Mouse (Mus musculus) heart, embryonic 11.5 days (tissue): ENCODE data around the gene Tead1. TPM values are rescaled to one million over a fixed set of nuclear protein-coding genes. Genes with fewer than 3 reads are reported as not detected.

Experiments
- ATAC-seq: fragments of 200-750 bp; cut with Nextera tagmentation; replicated peaks from 2 replicates; pipeline ENCODE4 v1.8.0; 2017; ENCODE audit warnings: moderate library complexity; ENCODE audit not compliant: insufficient number of reproducible peaks, low FRiP score, low TSS enrichment
- H3K27ac ChIP-seq: fragments of 300-500 bp; sonication (generic); 2 replicates; pipeline ENCODE4 v1.5.1; 2014; ENCODE audit warnings: mild to moderate bottlenecking, low read depth, low read length
- H3K27me3 ChIP-seq: fragments of 300-500 bp; sonication (generic); 2 replicates; pipeline ENCODE4 v1.6.1; 2014; ENCODE audit warnings: mild to moderate bottlenecking, low read length, mixed read lengths; ENCODE audit not compliant: control insufficient read depth, insufficient read depth
- H3K36me3 ChIP-seq: fragments of 300-500 bp; sonication (generic); 2 replicates; pipeline ENCODE4 v1.6.1; 2014; ENCODE audit warnings: mild to moderate bottlenecking, low read length, moderate library complexity, mixed read lengths; ENCODE audit not compliant: control insufficient read depth, insufficient read depth
- H3K4me1 ChIP-seq: fragments of 300-500 bp; sonication (generic); 2 replicates; pipeline ENCODE4 v1.6.1; 2014; ENCODE audit warnings: low read length; ENCODE audit not compliant: control insufficient read depth, insufficient read depth
- H3K4me2 ChIP-seq: fragments of 300-500 bp; sonication (generic); 2 replicates; pipeline ENCODE4 v1.6.1; 2014; ENCODE audit warnings: mild to moderate bottlenecking, moderate library complexity
- H3K4me3 ChIP-seq: fragments of 300-500 bp; sonication (generic); 2 replicates; pipeline ENCODE4 v1.5.1; 2014; ENCODE audit warnings: low read depth, low read length
- H3K9ac ChIP-seq: fragments of 300-500 bp; sonication (generic); 2 replicates; pipeline ENCODE4 v1.6.1; 2014; ENCODE audit warnings: mild to moderate bottlenecking, low read depth, low read length, moderate library complexity
- H3K9me3 ChIP-seq: fragments of 300-500 bp; sonication (generic); replicated peaks from 2 replicates; pipeline ENCODE4 v1.6.1; 2016; ENCODE audit warnings: low read length; ENCODE audit not compliant: control insufficient read depth
- WGBS: fragments of 180-500 bp; shearing (Covaris S2); extraction: QIAGEN DNeasy Blood & Tissue Kit; methylation state at CpG from one replicate; pipeline ENCODE4 v1.1.7; 2014; ENCODE audit not compliant: insufficient replicate concordance; 5-methylcytosine and 5-hydroxymethylcytosine counted together
- polyA plus RNA-seq: library from polyadenylated mRNA; unstranded; fragments of >200 nt; fragmentation: Nextera tagmentation; extraction: Ambion mirVana; gene quantifications from 2 replicates; pipeline ENCODE4 v1.2.1, GENCODE M21; 2014

Gene Tead1
- polyA plus RNA-seq, 1 experiment from 2014 or later, result 35.5 TPM

DNA sequence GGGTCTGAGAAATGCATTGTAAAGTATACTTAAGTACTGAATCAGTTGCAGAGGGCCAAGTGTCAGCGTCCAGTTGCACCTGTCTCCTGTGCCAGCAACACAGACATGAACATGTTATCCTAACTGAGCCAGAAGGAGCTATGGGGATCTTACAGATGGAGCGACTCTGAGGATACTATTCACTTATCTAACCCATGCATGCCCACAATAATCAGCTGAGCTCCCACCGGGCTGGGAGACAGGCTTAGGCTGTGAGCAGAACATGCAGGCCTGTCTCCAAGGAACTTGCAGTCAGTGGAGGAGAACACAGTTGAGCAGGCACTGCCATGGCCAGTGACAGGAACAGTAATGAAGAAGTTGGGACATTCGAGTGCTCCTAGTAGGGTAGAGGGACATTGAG, 42.7 kb downstream of the Tead1 start:
- 0 out of 2 replicates have a peak overlapping the region, but pooled peaks have one; percentile 16 for H3K9ac ChIP-seq
- peaks cover 84% of the 10 kb centered on the region for H3K4me1 ChIP-seq

DNA sequence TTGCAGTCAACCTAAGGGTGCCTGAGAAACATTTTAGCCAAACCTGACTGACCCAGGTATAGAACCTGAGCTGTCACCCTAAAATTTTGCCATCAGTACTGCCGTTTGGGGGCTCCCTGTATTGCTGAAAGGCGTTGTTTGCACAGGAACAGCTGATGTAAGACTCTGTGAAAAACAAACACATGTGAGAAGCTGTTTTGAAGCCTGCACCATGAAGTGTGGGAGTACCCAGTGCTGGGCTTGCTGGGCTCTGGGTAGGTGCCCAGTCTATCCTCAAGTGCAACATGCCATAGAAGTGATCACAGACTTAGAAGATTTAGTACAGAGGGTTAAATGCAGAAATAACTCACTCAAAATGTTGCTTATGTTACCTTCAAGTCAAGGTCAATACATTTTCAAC, 49.3 kb downstream of the Tead1 start:
- 0 out of 2 replicates have a peak overlapping the region, but pooled peaks have one; percentile 3 for H3K9ac ChIP-seq
- H3K27ac ChIP-seq, result no peak overlapping the region
- no peak overlapping the region for H3K4me2 ChIP-seq
- ATAC-seq, result no peak
- H3K4me1 ChIP-seq, result peaks cover 67% of the 10 kb centered on the region
- no peaks in the 10 kb centered on the region for H3K27me3 ChIP-seq
- WGBS, result 64% methylated on average over 2 of the region's 2 CpGs
- H3K36me3 ChIP-seq, result no peaks in the 10 kb centered on the region
- H3K4me3 ChIP-seq, result no peak overlapping the region
- H3K9me3 ChIP-seq, result no peaks in the 10 kb centered on the region

More for the DNA sequence above, 42.7 kb downstream of the Tead1 start:
- ATAC-seq, result no peak
- WGBS, result 52% methylated on average over 4 of the region's 4 CpGs
- Histone ChIP-seq H3K4me3 (no peak overlapping the region), H3K4me2 (no peak overlapping the region), H3K27me3 (no peaks in the 10 kb centered on the region), H3K36me3 (no peaks in the 10 kb centered on the region; the same call in 1 of the 2 replicates), H3K27ac (no peak overlapping the region), H3K9me3 (no peaks in the 10 kb centered on the region)

DNA sequence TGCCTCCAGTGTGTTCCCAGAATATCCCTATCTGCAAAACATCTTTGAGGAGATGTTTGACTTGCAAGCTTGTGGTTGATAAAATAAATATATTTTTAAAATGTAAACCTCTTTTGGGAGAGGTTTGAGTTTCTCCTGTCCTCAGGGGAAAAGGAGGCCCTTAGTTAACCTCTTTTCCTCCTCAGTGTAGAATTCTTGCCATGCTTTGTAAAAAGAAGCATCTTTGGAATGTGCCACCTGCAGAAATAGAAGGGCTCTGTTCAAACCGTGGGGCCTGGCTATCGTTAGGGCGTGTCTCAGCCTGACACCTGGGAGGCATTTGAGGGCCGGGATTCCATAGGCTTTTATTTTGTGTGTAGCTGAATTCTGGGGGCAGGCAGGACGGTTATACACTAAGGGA, 51.1 kb downstream of the Tead1 start:
- H3K4me3 ChIP-seq, result no peak overlapping the region
- no peaks in the 10 kb centered on the region for H3K9me3 ChIP-seq
- ATAC-seq, result no peak
- peaks cover 58% of the 10 kb centered on the region for H3K4me1 ChIP-seq
- H3K9ac ChIP-seq, result no peak overlapping the region
- H3K36me3 ChIP-seq, result no peaks in the 10 kb centered on the region
- no peak overlapping the region for H3K4me2 ChIP-seq
- H3K27ac ChIP-seq, result no peak overlapping the region
- H3K27me3 ChIP-seq, result no peaks in the 10 kb centered on the region
- 40% methylated on average over 5 of the region's 5 CpGs for WGBS

GRCm38 (mm10) chr7:112731584-112731983, 52.5 kb downstream of the Tead1 start:
- Histone ChIP-seq H3K9ac (no peak overlapping the region), H3K4me3 (no peak overlapping the region), H3K27me3 (no peaks in the 10 kb centered on the region), H3K9me3 (no peaks in the 10 kb centered on the region), H3K36me3 (no peaks in the 10 kb centered on the region), H3K4me1 (peaks cover 58% of the 10 kb centered on the region), H3K27ac (no peak overlapping the region), H3K4me2 (no peak overlapping the region)
- WGBS, result 72% methylated on average over 8 of the region's 8 CpGs
- no peak for ATAC-seq

- no peak overlapping the region for H3K4me3 ChIP-seq
- 64% methylated on average over 6 of the region's 6 CpGs for WGBS
- no peaks in the 10 kb centered on the region for H3K36me3 ChIP-seq
- no peak for ATAC-seq
- H3K4me2 ChIP-seq, result no peak overlapping the region
- H3K27ac ChIP-seq, result no peak overlapping the region
- H3K27me3 ChIP-seq, result no peaks in the 10 kb centered on the region
- no peaks in the 10 kb centered on the region for H3K9me3 ChIP-seq
- H3K4me1 ChIP-seq, result peaks cover 63% of the 10 kb centered on the region
- H3K9ac ChIP-seq, result no peak overlapping the region
Observed at GRCm38 (mm10) chr7:112739174-112739573, 60.1 kb downstream of the Tead1 start.

DNA sequence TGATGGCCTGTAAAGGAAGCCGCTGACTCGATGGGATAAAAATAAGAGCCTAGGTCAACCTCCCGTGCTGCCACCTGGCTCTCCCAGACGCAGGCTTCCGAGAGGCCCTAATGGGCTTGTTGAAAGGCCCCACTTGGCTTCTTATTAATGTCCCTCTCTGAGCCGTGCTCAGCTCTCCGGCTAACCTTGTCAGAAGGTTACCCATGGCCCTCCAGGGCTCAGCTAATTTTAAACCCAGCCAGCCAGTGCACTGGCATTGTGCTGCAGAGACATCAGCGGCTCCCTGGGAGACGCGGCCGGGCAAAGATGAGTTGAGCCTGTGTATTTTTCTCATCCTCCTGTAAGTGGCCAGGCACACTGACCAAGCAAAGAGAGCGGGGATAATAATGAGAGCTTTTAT, 62.7 kb downstream of the Tead1 start:
- Histone ChIP-seq H3K9me3 (no peaks in the 10 kb centered on the region), H3K4me2 (peak overlapping the region; percentile 60)
- ATAC-seq, result no peak

DNA sequence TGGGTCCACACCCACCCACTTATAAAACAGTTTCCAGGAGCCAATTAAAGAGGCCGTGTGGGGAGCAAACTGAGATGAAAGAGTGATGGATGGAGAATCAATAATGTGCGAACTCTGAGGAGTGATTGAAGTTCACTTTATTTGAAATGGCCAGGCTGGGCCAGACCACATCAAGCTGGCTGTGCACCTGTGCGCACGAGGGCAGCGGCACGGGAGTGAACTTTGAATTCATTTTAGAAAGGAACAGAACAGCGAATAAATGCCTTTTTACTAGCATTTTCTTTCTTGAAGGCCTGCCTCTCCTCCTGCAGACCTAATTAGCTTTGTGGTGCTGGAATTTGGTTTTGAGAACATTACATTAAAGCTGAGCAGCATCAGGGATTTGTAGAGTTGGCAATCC, 63.9 kb downstream of the Tead1 start:
- WGBS, result 28% methylated on average over 7 of the region's 7 CpGs
- Histone ChIP-seq H3K27ac (peak overlapping the region; percentile 93), H3K36me3 (no peaks in the 10 kb centered on the region), H3K9ac (peak overlapping the region; percentile 17; the same call in 1 of the 2 replicates), H3K4me2 (peak overlapping the region; percentile 60), H3K9me3 (no peaks in the 10 kb centered on the region), H3K4me1 (peaks cover 68% of the 10 kb centered on the region), H3K27me3 (no peaks in the 10 kb centered on the region), H3K4me3 (peak overlapping the region; percentile 32; the same call in 1 of the 2 replicates)
- no peak for ATAC-seq

More for the DNA sequence above, 62.7 kb downstream of the Tead1 start:
- H3K27ac ChIP-seq, result peak overlapping the region; percentile 93
- H3K27me3 ChIP-seq, result no peaks in the 10 kb centered on the region
- no peaks in the 10 kb centered on the region for H3K36me3 ChIP-seq
- peak overlapping the region; percentile 69 for H3K9ac ChIP-seq
- 26% methylated on average over 12 of the region's 12 CpGs for WGBS
- peak overlapping the region; percentile 32 for H3K4me3 ChIP-seq
- H3K4me1 ChIP-seq, result peaks cover 69% of the 10 kb centered on the region

- Histone ChIP-seq H3K9ac (peak overlapping the region; percentile 56; the same call in 1 of the 2 replicates), H3K27me3 (no peaks in the 10 kb centered on the region), H3K27ac (peak overlapping the region; percentile 88), H3K36me3 (no peaks in the 10 kb centered on the region), H3K4me2 (peak overlapping the region; percentile 60), H3K9me3 (no peaks in the 10 kb centered on the region), H3K4me1 (peaks cover 64% of the 10 kb centered on the region), H3K4me3 (peak overlapping the region; percentile 32; the same call in 1 of the 2 replicates)
- 3% methylated on average over 11 of the region's 11 CpGs for whole genome bisulfite sequencing
- peak; percentile 74 for ATAC-seq
Observed at GRCm38 (mm10) chr7:112743621-112744395, 64.7 kb downstream of the Tead1 start.
